Mouse (Mus musculus) 3T3-L1 (cell line): ENCODE results near the gene Lgi1.
A peak's percentile ranks its signal among the peaks of the same experiment; 100 is the strongest.

Experiments
- DNase-seq: peaks from one replicate; pipeline ENCODE4 v3.0.0-alpha.2; 2015; ENCODE audit warnings: low read depth, low spot score

Lgi1 gene

GRCm38 (mm10) chr19:38325029-38325398, 60.7 kb downstream of the Lgi1 start:
- DNase-seq: no peak

GRCm38 (mm10) chr19:38325854-38326253, 61.5 kb downstream of the Lgi1 start:
- peak; percentile 76 for DNase-seq

GRCm38 (mm10) chr19:38327002-38327401, 62.7 kb downstream of the Lgi1 start:
- no peak for DNase-seq

- no peak for DNase-seq
These were observed 63.7 kb downstream of the Lgi1 start for GRCm38 (mm10) chr19:38328010-38328409.

GRCm38 (mm10) chr19:38329257-38329656, 64.9 kb downstream of the Lgi1 start:
- no peak for DNase-seq

- DNase-seq: no peak
These were observed 66.7 kb downstream of the Lgi1 start for GRCm38 (mm10) chr19:38331072-38331471.

GRCm38 (mm10) chr19:38332245-38332644, 67.9 kb downstream of the Lgi1 start:
- peak; percentile 34 for DNase-seq

- DNase-seq: peak; percentile 23
These were observed 68.5 kb downstream of the Lgi1 start for GRCm38 (mm10) chr19:38332820-38333219.

- no peak for DNase-seq
These were observed 72.2 kb downstream of the Lgi1 start for GRCm38 (mm10) chr19:38336553-38336952.

- no peak for DNase-seq
These were observed 73.0 kb downstream of the Lgi1 start for GRCm38 (mm10) chr19:38337332-38337731.

- DNase-seq: no peak
These were observed 75.4 kb downstream of the Lgi1 start for GRCm38 (mm10) chr19:38339734-38340133.

- no peak for DNase-seq
These were observed 78.9 kb downstream of the Lgi1 start for GRCm38 (mm10) chr19:38343246-38343645.

GRCm38 (mm10) chr19:38348271-38349012, 84.1 kb downstream of the Lgi1 start:
- DNase-seq: no peak

GRCm38 (mm10) chr19:38349013-38349341, 84.6 kb downstream of the Lgi1 start:
- no peak for DNase-seq

GRCm38 (mm10) chr19:38351202-38351601, 86.9 kb downstream of the Lgi1 start:
- DNase-seq: peak; percentile 29

GRCm38 (mm10) chr19:38351728-38352127, 87.4 kb downstream of the Lgi1 start:
- DNase-seq: no peak

GRCm38 (mm10) chr19:38352495-38353130, 88.3 kb downstream of the Lgi1 start:
- peak; percentile 88 for DNase-seq

GRCm38 (mm10) chr19:38354279-38354678, 89.9 kb downstream of the Lgi1 start:
- no peak for DNase-seq

GRCm38 (mm10) chr19:38354819-38355360, 90.6 kb downstream of the Lgi1 start:
- DNase-seq: peak; percentile 38

- no peak for DNase-seq
These were observed 92.0 kb downstream of the Lgi1 start for GRCm38 (mm10) chr19:38356211-38356828.

- no peak for DNase-seq
These were observed 93.8 kb downstream of the Lgi1 start for GRCm38 (mm10) chr19:38357956-38358623.

GRCm38 (mm10) chr19:38359287-38359686, 95.0 kb downstream of the Lgi1 start:
- no peak for DNase-seq
